Mouse (Mus musculus) E14TG2a.4 (cell line): ENCODE data around the gene Hspbap1.

Experiments
- CTCF ChIP-seq: conservative IDR thresholded peaks from 2 replicates; pipeline ENCODE4 v1.5.1; 2014; ENCODE audit warnings: low read length
- NANOG ChIP-seq: IDR thresholded peaks from 2 replicates; pipeline ENCODE4 v1.6.1; 2014; ENCODE audit warnings: borderline replicate concordance, low read length, mixed read lengths
- POU5F1 ChIP-seq: IDR thresholded peaks from 2 replicates; pipeline ENCODE4 v1.6.1; 2014; ENCODE audit warnings: low read length, borderline replicate concordance

- TF ChIP-seq CTCF: no peak
- TF ChIP-seq NANOG: no peak
- TF ChIP-seq POU5F1: no peak
Measured at GRCm38 (mm10) chr16:35764941-35765340, 5.2 kb upstream of the Hspbap1 start.
